Mouse (Mus musculus) limb, embryonic 14.5 days (tissue): ENCODE measurements around the gene Agpat2. TPM values are rescaled to one million over a fixed set of nuclear protein-coding genes. Genes with fewer than 3 reads are reported as not detected.

ENCODE experiments used
- ATAC-seq: fragments of 200-750 bp; cut with Nextera tagmentation; 2 replicates; pipeline ENCODE4 v1.8.0; 2017; ENCODE audit warnings: low read depth, moderate number of reproducible peaks, moderate TSS enrichment; ENCODE audit not compliant: low FRiP score
- DNase-seq: peaks from one replicate; pipeline ENCODE4 v3.0.0-alpha.2; 2015; ENCODE audit warnings: low spot score
- H3K27ac ChIP-seq: fragments of 300-500 bp; sonication (generic); replicated peaks from 2 replicates; pipeline ENCODE4 v1.5.1; 2014; ENCODE audit warnings: low read depth, mild to moderate bottlenecking, low read length, moderate library complexity, mixed read lengths
- H3K27me3 ChIP-seq: fragments of 300-500 bp; sonication (generic); 2 replicates; pipeline ENCODE4 v1.6.1; 2014; ENCODE audit warnings: low read length, mixed read lengths; ENCODE audit not compliant: control insufficient read depth, insufficient read depth
- H3K36me3 ChIP-seq: fragments of 300-500 bp; sonication (generic); 2 replicates; pipeline ENCODE4 v1.6.1; 2014; ENCODE audit warnings: mild to moderate bottlenecking, low read length, moderate library complexity, mixed read lengths; ENCODE audit not compliant: control insufficient read depth, insufficient read depth
- H3K4me1 ChIP-seq: fragments of 300-500 bp; sonication (generic); 2 replicates; pipeline ENCODE4 v1.6.1; 2014; ENCODE audit warnings: antibody characterized with exemption, low read length, mixed read lengths; ENCODE audit not compliant: control insufficient read depth, insufficient read depth
- H3K4me2 ChIP-seq: fragments of 300-500 bp; sonication (generic); replicated peaks from 2 replicates; pipeline ENCODE4 v1.6.1; 2014; ENCODE audit warnings: low read depth, mild to moderate bottlenecking, low read length, moderate library complexity; ENCODE audit not compliant: severe bottlenecking
- H3K4me3 ChIP-seq: fragments of 300-500 bp; sonication (generic); replicated peaks from 2 replicates; pipeline ENCODE4 v1.5.1; 2014; ENCODE audit warnings: low read length
- H3K9ac ChIP-seq: fragments of 300-500 bp; sonication (generic); 2 replicates; pipeline ENCODE4 v1.6.1; 2014; ENCODE audit warnings: mild to moderate bottlenecking, low read depth, low read length, moderate library complexity; ENCODE audit not compliant: severe bottlenecking
- H3K9me3 ChIP-seq: fragments of 300-500 bp; sonication (generic); 2 replicates; pipeline ENCODE4 v1.6.1; 2016; ENCODE audit warnings: low read length; ENCODE audit not compliant: control insufficient read depth
- POLR2A ChIP-seq: fragments of 200-500 bp; IDR thresholded peaks from 2 replicates; pipeline ENCODE4 v1.8.0; 2012; ENCODE audit warnings: inconsistent platforms, mild to moderate bottlenecking, moderate library complexity, borderline replicate concordance; ENCODE audit not compliant: insufficient read depth, insufficient read length; ENCODE audit errors: extremely low read depth
- WGBS: fragments of 180-500 bp; shearing (Covaris S2); extraction: QIAGEN DNeasy Blood & Tissue Kit; methylation state at CpG from one replicate; pipeline ENCODE4 v1.1.7; 2014; 5-methylcytosine and 5-hydroxymethylcytosine counted together
- polyA plus RNA-seq, 2 experiments: library from polyadenylated mRNA; depleted of rRNA in 1 of 2; stranded (reverse) in 1 of 2; unstranded in 1 of 2; fragments of >200 nt; fragmentation: Nextera tagmentation in 1 of 2; extraction: Ambion mirVana in 1 of 2; gene quantifications; 2 replicates each; pipeline versions ENCODE4 v1.2.1 to v1.2.3; 2012 to 2014

Gene Agpat2
- polyA plus RNA-seq, 2 experiments = 24.1 to 27.8 TPM

DNA sequence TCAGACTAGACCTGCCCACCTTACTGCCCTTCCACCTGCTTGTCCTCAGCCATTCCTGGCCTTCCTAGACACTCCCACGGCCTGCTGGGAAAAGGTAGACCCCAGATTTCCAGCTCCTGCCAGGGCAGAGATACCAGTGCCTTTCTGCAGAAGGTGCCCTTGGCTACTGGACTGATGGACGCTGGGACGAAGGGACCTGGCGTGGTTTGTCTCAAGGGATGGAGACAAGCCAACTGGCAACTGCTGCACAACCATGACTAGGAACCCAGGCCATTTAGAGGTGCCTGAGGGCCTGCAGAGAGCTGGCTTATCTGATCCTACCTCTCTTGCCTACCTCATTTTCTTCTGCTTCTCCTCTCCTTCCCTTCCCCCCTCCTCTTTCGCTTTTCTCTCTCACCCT is 10.7 kb upstream of the Agpat2 start:
- WGBS = 82% methylated on average over 5 of the region's 5 CpGs
- Histone ChIP-seq H3K9ac (no peak overlapping the region), H3K4me3 (no peak overlapping the region), H3K36me3 (no peaks in the 10 kb centered on the region), H3K4me2 (no peak overlapping the region), H3K9me3 (no peaks in the 10 kb centered on the region), H3K27me3 (no peaks in the 10 kb centered on the region), H3K27ac (no peak overlapping the region), H3K4me1 (no peaks in the 10 kb centered on the region)
- ATAC-seq = no peak
- no peak for TF ChIP-seq POLR2A
- DNase-seq = no peak

DNA sequence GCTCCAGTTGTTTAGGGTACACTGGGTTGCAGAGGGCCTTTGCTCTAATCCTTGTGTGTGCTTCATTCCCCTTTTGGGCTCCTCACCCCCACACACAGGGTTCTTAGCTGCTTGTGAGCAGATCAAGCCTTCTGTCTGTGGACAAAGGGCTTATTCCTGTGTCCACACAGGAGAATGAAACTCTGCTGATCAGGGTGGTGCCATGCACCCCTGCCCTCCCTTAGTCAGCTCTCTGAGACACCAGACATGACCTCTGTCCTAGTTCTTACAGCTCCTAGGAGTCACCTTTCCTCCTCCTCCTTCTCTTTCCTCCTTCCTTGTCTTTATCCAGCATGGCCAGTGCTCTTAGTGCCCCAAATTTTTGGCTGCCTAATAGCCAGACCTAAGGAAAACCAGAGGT is 7.7 kb upstream of the Agpat2 start:
- no peaks in the 10 kb centered on the region for H3K27me3 ChIP-seq
- DNase-seq (no peak), ATAC-seq (no peak)
- H3K9ac ChIP-seq = no peak overlapping the region
- H3K9me3 ChIP-seq = no peaks in the 10 kb centered on the region
- no peaks in the 10 kb centered on the region for H3K36me3 ChIP-seq
- H3K4me1 ChIP-seq = peaks cover 4% of the 10 kb centered on the region; the same call in 1 of the 2 replicates
- H3K4me2 ChIP-seq = no peak overlapping the region
- TF ChIP-seq POLR2A = no peak
- no peak overlapping the region for H3K27ac ChIP-seq
- H3K4me3 ChIP-seq = no peak overlapping the region

DNA sequence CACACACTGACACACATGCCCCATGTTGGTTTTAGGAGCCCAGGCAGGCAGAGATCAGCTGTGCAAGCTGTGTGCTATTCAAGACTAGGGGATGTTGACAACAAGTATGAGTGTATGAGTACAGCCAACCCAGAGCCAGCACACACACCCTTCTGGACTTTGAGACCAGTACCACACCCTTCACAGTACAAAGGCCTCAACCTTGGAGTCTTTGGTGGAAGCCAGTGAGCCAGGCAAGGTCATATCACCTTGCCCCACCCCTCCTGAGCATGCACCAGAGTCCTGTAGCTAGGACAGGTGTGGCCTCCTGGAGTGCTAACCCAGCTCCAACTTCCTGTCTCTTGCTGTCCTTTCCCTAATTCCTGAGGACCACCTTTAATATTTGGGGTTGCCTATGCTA is 6.8 kb upstream of the Agpat2 start:
- no peak for ATAC-seq
- peaks cover 5% of the 10 kb centered on the region; the same call in 1 of the 2 replicates for H3K4me1 ChIP-seq
- no peaks in the 10 kb centered on the region for H3K36me3 ChIP-seq
- H3K9ac ChIP-seq = no peak overlapping the region
- H3K9me3 ChIP-seq = no peaks in the 10 kb centered on the region
- no peak overlapping the region for H3K27ac ChIP-seq
- TF ChIP-seq POLR2A = no peak
- no peaks in the 10 kb centered on the region for H3K27me3 ChIP-seq
- H3K4me3 ChIP-seq = no peak overlapping the region
- no peak overlapping the region for H3K4me2 ChIP-seq
- DNase-seq = no peak

DNA sequence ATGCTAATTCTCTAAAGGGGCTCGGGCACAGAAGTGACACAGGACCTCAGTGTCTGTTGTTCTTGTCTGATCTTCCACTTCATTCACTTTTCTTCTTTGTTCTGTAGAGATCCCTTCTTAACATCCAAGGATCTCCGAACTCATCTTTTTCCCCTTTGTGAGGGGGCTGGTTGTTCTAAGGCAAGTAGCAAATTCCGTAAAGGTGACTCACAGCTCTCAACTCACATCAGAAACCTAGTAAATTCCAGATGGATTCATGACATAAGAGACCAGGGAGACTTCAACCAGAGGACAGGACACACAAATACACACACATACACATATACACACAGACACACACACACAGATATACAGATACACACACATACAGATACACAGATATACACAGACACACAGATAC is 6.3 kb upstream of the Agpat2 start:
- H3K27me3 ChIP-seq = no peaks in the 10 kb centered on the region
- H3K9me3 ChIP-seq = no peaks in the 10 kb centered on the region
- no peak for TF ChIP-seq POLR2A
- ATAC-seq (no peak), DNase-seq (no peak)
- no peaks in the 10 kb centered on the region for H3K36me3 ChIP-seq
- H3K27ac ChIP-seq = no peak overlapping the region
- no peak overlapping the region for H3K4me3 ChIP-seq
- no peak overlapping the region for H3K4me2 ChIP-seq
- H3K9ac ChIP-seq = no peak overlapping the region
- WGBS = 76% methylated on average over 3 of the region's 3 CpGs
- peaks cover 5% of the 10 kb centered on the region; the same call in 1 of the 2 replicates for H3K4me1 ChIP-seq

DNA sequence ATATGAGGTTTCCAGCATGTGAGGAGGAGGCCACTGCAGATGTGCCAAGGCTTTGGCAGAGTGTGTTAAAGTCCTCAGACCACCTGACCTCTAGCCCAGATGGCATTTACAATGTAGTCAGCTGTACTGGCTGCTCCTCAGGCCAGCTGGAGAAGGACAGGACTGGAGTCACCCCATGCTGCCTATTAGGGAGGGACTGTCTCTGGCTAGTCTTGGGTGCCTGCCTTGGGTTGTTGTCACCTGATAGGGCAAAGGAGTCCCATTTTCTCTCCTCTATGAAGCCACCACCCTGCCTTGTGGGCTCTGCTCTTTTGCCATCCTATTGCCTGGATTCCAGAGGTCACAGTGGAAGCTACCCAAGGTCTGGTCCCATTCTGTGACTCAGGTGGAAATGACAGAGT is 5.0 kb upstream of the Agpat2 start:
- H3K9me3 ChIP-seq = no peaks in the 10 kb centered on the region
- no peak overlapping the region for H3K4me3 ChIP-seq
- ATAC-seq (no peak), DNase-seq (no peak)
- no peak overlapping the region for H3K9ac ChIP-seq
- no peaks in the 10 kb centered on the region for H3K27me3 ChIP-seq
- H3K27ac ChIP-seq = no peak overlapping the region
- peaks cover 5% of the 10 kb centered on the region; the same call in 1 of the 2 replicates for H3K4me1 ChIP-seq
- no peak overlapping the region for H3K4me2 ChIP-seq
- no peak for TF ChIP-seq POLR2A
- H3K36me3 ChIP-seq = no peaks in the 10 kb centered on the region

DNA sequence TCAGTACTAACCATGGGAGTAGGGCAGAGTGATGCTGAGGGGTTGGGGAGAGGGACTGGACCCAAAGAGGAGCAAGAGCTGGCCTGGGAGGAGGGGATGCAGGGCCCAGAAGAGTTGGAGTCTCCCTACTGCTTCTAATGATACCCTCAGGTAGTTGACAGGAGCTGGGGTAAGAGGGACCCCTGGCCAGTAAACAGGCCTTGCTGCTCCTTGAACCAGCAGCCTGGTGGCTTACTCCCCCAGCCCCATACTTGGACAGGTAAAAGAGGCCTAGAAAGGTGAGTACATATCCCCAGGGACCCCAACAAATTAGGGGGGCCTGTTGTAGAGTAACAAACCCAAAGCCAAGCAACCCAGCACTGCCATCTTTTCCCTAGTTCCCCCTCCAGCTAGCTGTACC is 4.6 kb upstream of the Agpat2 start:
- Histone ChIP-seq H3K36me3 (no peaks in the 10 kb centered on the region), H3K27ac (no peak overlapping the region), H3K9me3 (no peaks in the 10 kb centered on the region), H3K4me3 (no peak overlapping the region), H3K4me2 (no peak overlapping the region), H3K4me1 (peaks cover 5% of the 10 kb centered on the region; the same call in 1 of the 2 replicates), H3K27me3 (no peaks in the 10 kb centered on the region), H3K9ac (no peak overlapping the region)
- DNase-seq = no peak
- no peak for ATAC-seq
- TF ChIP-seq POLR2A = no peak
